ENCODE assay signal across 16 mouse cellular contexts in genomic region chr8:126609556-126610263, GRCm38 (mm10). TPM values are rescaled to one million over a fixed set of nuclear protein-coding genes. Genes with fewer than 3 reads are reported as not detected.
DNase-seq lines count a peak whose midpoint lies in the region; ATAC-seq and TF ChIP-seq lines count a peak whose summit lies in the region.
"Had no signal": no experiment of that assay in that cellular context is flagged by ENCODE, and none has a peak within 500 bp of the region (broad histone marks: within the 10 kb centered on the region; RNA-seq: fewer than 3 reads in every experiment).

No protein-coding gene starts in this region.

- H3K27me3 ChIP-seq in liver, adult 2 months (ENCODE audit: control insufficient read depth, insufficient read depth, low read length) = no peaks in the 10 kb centered on the region
- H3K27me3 ChIP-seq in lung, embryonic 14.5 days (ENCODE audit: insufficient read depth, low read length) = no peaks in the 10 kb centered on the region
- no peaks in the 10 kb centered on the region for H3K27me3 ChIP-seq in stomach, embryonic 15.5 days (replicated peaks)
- no peaks in the 10 kb centered on the region for H3K27me3 ChIP-seq in forebrain, embryonic 13.5 days
- H3K27me3 ChIP-seq: embryonic facial prominence, embryonic 12.5 days; midbrain, embryonic 15.5 days had no signal

- H3K9me3 ChIP-seq in lung, embryonic 14.5 days (ENCODE audit: low read depth, low read length) = no peaks in the 10 kb centered on the region
- no peaks in the 10 kb centered on the region for H3K9me3 ChIP-seq in stomach, embryonic 15.5 days
- no peaks in the 10 kb centered on the region for H3K9me3 ChIP-seq in forebrain, embryonic 13.5 days (replicated peaks)
- H3K9me3 ChIP-seq: hindbrain, embryonic 10.5 days; midbrain, embryonic 15.5 days had no signal

- TF ChIP-seq CTCF in gastrocnemius, adult 2 months (IDR thresholded peaks at IDR 0.05) = no peak
- TF ChIP-seq CTCF in liver, adult 2 months (IDR thresholded peaks at IDR 0.05; ENCODE audit: low read depth, low read length) = no peak
- no peak for TF ChIP-seq CTCF in lung, embryonic 14.5 days (IDR thresholded peaks at IDR 0.05; ENCODE audit: low read depth)

- no peaks in the 10 kb centered on the region for H3K79me2 ChIP-seq in liver, adult 2 months (ENCODE audit: control insufficient read depth, insufficient read depth, low read length)

- 19% methylated on average over 11 of the region's 11 CpGs for WGBS in liver, adult 2 months
- 61% methylated on average over 11 of the region's 11 CpGs for WGBS in lung, embryonic 14.5 days
- 72% methylated on average over 11 of the region's 11 CpGs for WGBS in stomach, embryonic 15.5 days
- 91% methylated on average over 11 of the region's 11 CpGs for WGBS in forebrain, embryonic 13.5 days

- TF ChIP-seq POLR2A in liver, adult 2 months (IDR thresholded peaks at IDR 0.05; ENCODE audit: extremely low read depth, insufficient read depth, low read length) = no peak

- peak overlapping the region; percentile 32; the same call in 1 of the 2 replicates for H3K9ac ChIP-seq in liver, adult 2 months (ENCODE audit: low read depth, low read length)
- H3K9ac ChIP-seq in lung, embryonic 14.5 days = no peak overlapping the region
- no peak overlapping the region for H3K9ac ChIP-seq in stomach, embryonic 15.5 days
- no peak overlapping the region for H3K9ac ChIP-seq in forebrain, embryonic 13.5 days
- H3K9ac ChIP-seq: embryonic facial prominence, embryonic 12.5 days; midbrain, embryonic 15.5 days had no signal

- peaks cover 10% of the 10 kb centered on the region; the same call in 1 of the 2 replicates for H3K4me1 ChIP-seq in liver, adult 2 months (ENCODE audit: control insufficient read depth, insufficient read depth, low read length)
- 0 out of 2 replicates have a peak, but pooled peaks cover 3% of the 10 kb centered on the region for H3K4me1 ChIP-seq in lung, embryonic 14.5 days (ENCODE audit: insufficient read depth)
- peaks cover 13% of the 10 kb centered on the region; the same call in 1 of the 2 replicates for H3K4me1 ChIP-seq in stomach, embryonic 15.5 days
- peaks cover 12% of the 10 kb centered on the region for H3K4me1 ChIP-seq in forebrain, embryonic 13.5 days

- DNase-seq in gastrocnemius, adult 2 months = peak; percentile 75
- no peak for DNase-seq in gastrocnemius, postnatal 10 days
- DNase-seq in liver, adult 2 months (ENCODE audit: extremely low read depth, low read depth, low spot score) = peak; percentile 100
- no peak for DNase-seq in lung, embryonic 14.5 days
- no peak for DNase-seq in kidney, postnatal 36 days
- DNase-seq: kidney, postnatal 4 days; left cerebral cortex, postnatal 4 days; thymus, postnatal 14 days had no signal

- peak; percentile 25; the same call in 1 of the 2 replicates for ATAC-seq in lung, embryonic 14.5 days (ENCODE audit: insufficient read depth)
- peak; percentile 85 for ATAC-seq in stomach, embryonic 15.5 days (ENCODE audit: insufficient read depth, low FRiP score, low read depth)
- ATAC-seq in forebrain, embryonic 13.5 days = no peak
- no peak for ATAC-seq in erythroid progenitor cell, adult 5-6 weeks (replicated peaks; ENCODE audit: low FRiP score, poor library complexity, severe bottlenecking)
- ATAC-seq: activated CD4-positive, CD25-positive, alpha-beta regulatory T cell, adult 4 months; inflammation-experienced regulatory T-cells, adult 6 months; midbrain, embryonic 15.5 days had no signal

- no peak overlapping the region for H3K4me2 ChIP-seq in lung, embryonic 14.5 days
- H3K4me2 ChIP-seq in stomach, embryonic 15.5 days = no peak overlapping the region
- H3K4me2 ChIP-seq in forebrain, embryonic 13.5 days = no peak overlapping the region
- H3K4me2 ChIP-seq: embryonic facial prominence, embryonic 12.5 days; midbrain, embryonic 15.5 days had no signal

- intact Hi-C loops in gastrocnemius, adult 2 months (cut with DNase I) = no loop called here

- H3K27ac ChIP-seq in gastrocnemius, adult 2 months = peak overlapping the region; percentile 93
- peak overlapping the region; percentile 84 for H3K27ac ChIP-seq in liver, adult 2 months (replicated peaks; ENCODE audit: insufficient read depth, low read depth, low read length)
- peak overlapping the region; percentile 50; the same call in 1 of the 2 replicates for H3K27ac ChIP-seq in lung, embryonic 14.5 days (ENCODE audit: low read depth)
- peak overlapping the region; percentile 65 for H3K27ac ChIP-seq in stomach, embryonic 15.5 days
- no peak overlapping the region for H3K27ac ChIP-seq in forebrain, embryonic 13.5 days
- H3K27ac ChIP-seq: midbrain, embryonic 15.5 days had no signal

- no peak overlapping the region for H3K4me3 ChIP-seq in gastrocnemius, adult 2 months
- no peak overlapping the region for H3K4me3 ChIP-seq in liver, adult 2 months (ENCODE audit: insufficient read depth, low read depth, low read length)
- H3K4me3 ChIP-seq in lung, embryonic 14.5 days (ENCODE audit: low read depth, low read length) = no peak overlapping the region
- no peak overlapping the region for H3K4me3 ChIP-seq in stomach, embryonic 15.5 days (replicated peaks)
- H3K4me3 ChIP-seq in forebrain, embryonic 13.5 days = no peak overlapping the region
- H3K4me3 ChIP-seq: embryonic facial prominence, embryonic 12.5 days; hindbrain, embryonic 10.5 days; midbrain, embryonic 15.5 days had no signal

- no peaks in the 10 kb centered on the region for H3K36me3 ChIP-seq in liver, adult 2 months (ENCODE audit: control insufficient read depth, insufficient read depth, low read length)
- H3K36me3 ChIP-seq in lung, embryonic 14.5 days (ENCODE audit: insufficient read depth) = no peaks in the 10 kb centered on the region
- no peaks in the 10 kb centered on the region for H3K36me3 ChIP-seq in stomach, embryonic 15.5 days
- H3K36me3 ChIP-seq in forebrain, embryonic 13.5 days (ENCODE audit: poor library complexity, severe bottlenecking) = no peaks in the 10 kb centered on the region
- H3K36me3 ChIP-seq: embryonic facial prominence, embryonic 12.5 days; hindbrain, embryonic 10.5 days; midbrain, embryonic 15.5 days had no signal

RNA-seq across cellular contexts. Expression of gene Irf2bp2, which starts 15.9 kb away (rescaled TPM):
- 10 to 100 TPM; 28.6 to 81.6 TPM for total RNA-seq in gastrocnemius, adult 2 months (2021)
- 10 to 100 TPM; 53.3 to 55.5 TPM for total RNA-seq in gastrocnemius, postnatal 10 days (2021)
- total RNA-seq in liver, adult 2 months (2014; rRNA removed) = 26.3 and 39.2 TPM in 2 replicates
- polyA plus RNA-seq in liver, adult 2 months (2012; rRNA removed) = 20.3 and 33.8 TPM in 2 replicates
- polyA plus RNA-seq in lung, embryonic 14.5 days (2014; fragmentation: Nextera tagmentation; extraction: Ambion mirVana) = 8.9 and 9.3 TPM in 2 replicates
- 12.5 and 13.4 TPM in 2 replicates for polyA plus RNA-seq in stomach, embryonic 15.5 days (2015; fragmentation: Nextera tagmentation; extraction: Ambion mirVana)
- polyA plus RNA-seq in forebrain, embryonic 13.5 days (2015; fragmentation: Nextera tagmentation; extraction: Ambion mirVana) = 8.1 and 8.3 TPM in 2 replicates
- total RNA-seq in erythroid progenitor cell, adult 5-6 weeks (2015; ENCODE audit: low replicate concordance) = 19.8 and 24.7 TPM in 2 replicates
- 8.8 and 18.0 TPM in 2 replicates for total RNA-seq in erythroid progenitor cell, adult 5-6 weeks (2017; ENCODE audit: low replicate concordance)

Comparison
In these comparisons a context has a peak if more than half of its experiments do, and no peak if none do; other contexts are left out.
1. DNase-seq: peak in gastrocnemius, adult 2 months (single experiment) and liver, adult 2 months (single experiment); none in gastrocnemius, postnatal 10 days (single experiment), lung, embryonic 14.5 days (single experiment) and kidney, postnatal 36 days (0 of 2).
2. ATAC-seq: peak in lung, embryonic 14.5 days (single experiment) and stomach, embryonic 15.5 days (single experiment); none in forebrain, embryonic 13.5 days (single experiment) and erythroid progenitor cell, adult 5-6 weeks (single experiment).